Mouse (Mus musculus): ENCODE measurements at regions not wholly inside any gene's neighbourhood (a gene's known extent, or its start where the extent isn't known, plus 50 kb on each side); places are given as distances from the start of the nearest gene placed in this dataset.

GRCm38 (mm10) chr13:16382936-16383511 is 371.4 kb downstream of the Inhba start:
- WGBS = 69% methylated on average over 5 of the region's 5 CpGs
- H3K4me1 ChIP-seq (ENCODE audit: insufficient read depth) = no peaks in the 10 kb centered on the region
- peak; percentile 17 for DNase-seq
- no peak overlapping the region for H3K27ac ChIP-seq (ENCODE audit: low read depth, low read length)
- TF ChIP-seq CTCF (IDR thresholded peaks at IDR 0.05; ENCODE audit: low read depth) = no peak
- H3K9ac ChIP-seq = no peak overlapping the region
- H3K9me3 ChIP-seq (ENCODE audit: low read length) = no peaks in the 10 kb centered on the region
- H3K36me3 ChIP-seq (ENCODE audit: insufficient read depth) = no peaks in the 10 kb centered on the region
- no peak overlapping the region for H3K4me2 ChIP-seq (ENCODE audit: low read depth)
- ATAC-seq = peak; percentile 19; the same call in 1 of the 2 replicates
- H3K4me3 ChIP-seq (ENCODE audit: low read depth, low read length) = no peak overlapping the region
- H3K27me3 ChIP-seq (ENCODE audit: insufficient read depth, low read length) = no peaks in the 10 kb centered on the region

- no peak for DNase-seq
- no peaks in the 10 kb centered on the region for H3K36me3 ChIP-seq (ENCODE audit: insufficient read depth)
- no peak for TF ChIP-seq CTCF (IDR thresholded peaks at IDR 0.05; ENCODE audit: low read depth)
- H3K27ac ChIP-seq (ENCODE audit: low read depth, low read length) = no peak overlapping the region
- 47% methylated on average over 2 of the region's 2 CpGs for WGBS
- H3K9me3 ChIP-seq (ENCODE audit: low read length) = no peaks in the 10 kb centered on the region
- no peaks in the 10 kb centered on the region for H3K27me3 ChIP-seq (ENCODE audit: insufficient read depth, low read length)
- no peak overlapping the region for H3K4me3 ChIP-seq (ENCODE audit: low read depth, low read length)
- no peak overlapping the region for H3K4me2 ChIP-seq (ENCODE audit: low read depth)
- no peaks in the 10 kb centered on the region for H3K4me1 ChIP-seq (ENCODE audit: insufficient read depth)
- no peak for ATAC-seq
- no peak overlapping the region for H3K9ac ChIP-seq
Measured at GRCm38 (mm10) chr13:16416356-16417019, 404.8 kb downstream of the Inhba start.

DNA sequence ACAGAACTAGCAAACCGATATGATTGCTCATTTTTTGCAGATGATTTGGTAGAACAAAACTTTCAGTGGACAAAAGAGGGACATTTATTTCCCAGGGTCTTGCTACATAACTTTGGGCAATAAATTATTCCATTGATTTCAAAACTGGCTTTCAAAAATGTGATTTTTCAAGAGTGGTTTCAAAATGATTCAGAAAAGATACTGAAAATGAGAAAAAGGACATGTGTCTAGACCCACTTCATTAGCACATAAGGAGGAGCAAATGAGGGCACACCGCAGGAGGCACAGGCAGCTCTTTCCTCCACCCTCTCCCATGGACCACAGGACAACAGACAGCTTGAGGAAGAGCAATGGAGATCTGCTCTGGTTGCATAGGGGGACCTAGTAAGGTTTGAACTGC is 412.5 kb downstream of the Inhba start:
- no peak for TF ChIP-seq CTCF (IDR thresholded peaks at IDR 0.05; ENCODE audit: low read depth)
- ATAC-seq (no peak), DNase-seq (no peak)
- Histone ChIP-seq H3K27ac (ENCODE audit: low read depth, low read length) (no peak overlapping the region), H3K4me3 (ENCODE audit: low read depth, low read length) (no peak overlapping the region), H3K27me3 (ENCODE audit: insufficient read depth, low read length) (no peaks in the 10 kb centered on the region), H3K36me3 (ENCODE audit: insufficient read depth) (no peaks in the 10 kb centered on the region), H3K4me2 (ENCODE audit: low read depth) (no peak overlapping the region), H3K9ac (no peak overlapping the region), H3K9me3 (ENCODE audit: low read length) (no peaks in the 10 kb centered on the region), H3K4me1 (ENCODE audit: insufficient read depth) (no peaks in the 10 kb centered on the region)
- WGBS = 85% methylated on average over 2 of the region's 2 CpGs

GRCm38 (mm10) chr13:16435436-16435835 is 423.8 kb downstream of the Inhba start:
- ATAC-seq (peak; percentile 60), DNase-seq (peak; percentile 66)
- Histone ChIP-seq H3K9ac (no peak overlapping the region), H3K27me3 (ENCODE audit: insufficient read depth, low read length) (no peaks in the 10 kb centered on the region), H3K4me1 (ENCODE audit: insufficient read depth) (no peaks in the 10 kb centered on the region), H3K36me3 (ENCODE audit: insufficient read depth) (no peaks in the 10 kb centered on the region), H3K4me3 (ENCODE audit: low read depth, low read length) (no peak overlapping the region), H3K4me2 (ENCODE audit: low read depth) (no peak overlapping the region), H3K9me3 (ENCODE audit: low read length) (no peaks in the 10 kb centered on the region), H3K27ac (ENCODE audit: low read depth, low read length) (no peak overlapping the region)
- TF ChIP-seq CTCF (IDR thresholded peaks at IDR 0.05; ENCODE audit: low read depth) = no peak
- WGBS = 57% methylated on average over 2 of the region's 2 CpGs

DNA sequence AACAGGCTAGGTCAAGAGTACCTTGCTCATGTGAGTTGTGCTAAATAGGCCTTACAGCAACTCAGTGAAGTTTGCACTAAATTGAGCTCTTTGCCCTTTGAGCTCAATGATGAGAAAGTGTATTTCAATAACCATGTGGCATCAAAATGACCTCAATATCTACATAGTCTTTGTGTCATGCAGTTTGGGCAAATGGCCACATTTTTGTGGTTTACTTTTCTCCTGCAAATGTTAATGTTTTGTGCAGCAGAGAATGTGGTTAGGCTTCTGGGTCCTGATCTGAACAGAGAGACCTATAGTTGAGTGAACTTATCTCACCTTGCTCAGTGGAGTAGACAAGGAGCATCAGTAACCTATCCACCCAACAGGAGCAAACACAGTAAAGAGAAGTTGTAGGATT is 441.6 kb downstream of the Inhba start:
- no peak for DNase-seq
- Histone ChIP-seq H3K9me3 (ENCODE audit: low read length) (no peaks in the 10 kb centered on the region), H3K36me3 (ENCODE audit: insufficient read depth) (no peaks in the 10 kb centered on the region), H3K4me3 (ENCODE audit: low read depth, low read length) (no peak overlapping the region), H3K4me2 (ENCODE audit: low read depth) (no peak overlapping the region), H3K4me1 (ENCODE audit: insufficient read depth) (no peaks in the 10 kb centered on the region), H3K9ac (no peak overlapping the region), H3K27me3 (ENCODE audit: insufficient read depth, low read length) (no peaks in the 10 kb centered on the region), H3K27ac (ENCODE audit: low read depth, low read length) (no peak overlapping the region)
- no peak for ATAC-seq
- TF ChIP-seq CTCF (IDR thresholded peaks at IDR 0.05; ENCODE audit: low read depth) = no peak

DNA sequence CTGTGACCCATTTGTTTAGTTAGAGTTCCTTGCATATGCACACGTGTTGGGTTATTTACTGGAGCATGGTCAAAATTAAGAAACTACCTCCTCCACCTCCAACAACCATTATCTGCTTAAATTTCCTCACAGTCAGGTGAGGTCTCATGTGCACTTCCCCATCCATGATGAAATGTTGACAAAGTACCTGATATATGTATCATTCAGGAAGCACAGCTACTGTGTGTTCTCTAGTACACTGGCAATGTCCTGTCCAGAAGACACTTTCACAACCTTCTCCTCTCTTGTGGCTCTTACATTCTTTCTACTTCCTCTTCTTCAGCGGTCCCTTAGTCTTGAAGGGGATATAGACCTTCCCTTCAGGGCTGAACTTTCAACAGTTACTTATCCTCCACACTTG is 448.1 kb downstream of the Inhba start:
- ATAC-seq = no peak
- 83% methylated on average over 2 of the region's 2 CpGs for WGBS
- H3K36me3 ChIP-seq (ENCODE audit: insufficient read depth) = no peaks in the 10 kb centered on the region

DNA sequence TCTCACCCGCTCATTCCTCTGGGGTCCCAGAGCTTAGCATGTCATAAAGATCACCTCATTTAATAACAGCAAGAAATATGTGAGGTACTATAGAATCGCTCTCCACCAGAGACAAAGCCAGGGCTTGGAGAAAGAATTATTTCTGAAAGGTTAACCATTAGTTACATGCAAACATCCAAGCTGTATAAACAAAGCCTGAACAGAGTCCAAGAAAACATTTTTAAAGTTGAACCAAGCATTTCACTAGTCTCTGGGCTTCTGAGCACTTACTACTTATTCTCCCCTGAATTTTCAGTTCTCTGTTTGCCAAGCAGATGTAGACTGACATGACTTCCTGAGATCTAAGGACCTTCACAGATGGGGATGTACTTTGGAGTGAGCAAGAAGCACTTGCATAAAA is 450.0 kb downstream of the Inhba start:
- WGBS = 89% methylated on average over 2 of the region's 2 CpGs
- no peaks in the 10 kb centered on the region for H3K36me3 ChIP-seq (ENCODE audit: insufficient read depth)
- ATAC-seq (no peak), DNase-seq (no peak)
- no peak overlapping the region for H3K27ac ChIP-seq (ENCODE audit: low read depth, low read length)
- H3K4me1 ChIP-seq (ENCODE audit: insufficient read depth) = no peaks in the 10 kb centered on the region
- no peak overlapping the region for H3K4me2 ChIP-seq (ENCODE audit: low read depth)
- H3K27me3 ChIP-seq (ENCODE audit: insufficient read depth, low read length) = no peaks in the 10 kb centered on the region
- no peaks in the 10 kb centered on the region for H3K9me3 ChIP-seq (ENCODE audit: low read length)
- no peak for TF ChIP-seq CTCF (IDR thresholded peaks at IDR 0.05; ENCODE audit: low read depth)
- H3K9ac ChIP-seq = no peak overlapping the region
- H3K4me3 ChIP-seq (ENCODE audit: low read depth, low read length) = no peak overlapping the region

More for the DNA sequence above, 448.1 kb downstream of the Inhba start:
- no peak overlapping the region for H3K9ac ChIP-seq
- no peak overlapping the region for H3K4me3 ChIP-seq (ENCODE audit: low read depth, low read length)
- H3K4me1 ChIP-seq (ENCODE audit: insufficient read depth) = no peaks in the 10 kb centered on the region
- no peak for DNase-seq
- no peak for TF ChIP-seq CTCF (IDR thresholded peaks at IDR 0.05; ENCODE audit: low read depth)
- H3K9me3 ChIP-seq (ENCODE audit: low read length) = no peaks in the 10 kb centered on the region
- no peak overlapping the region for H3K27ac ChIP-seq (ENCODE audit: low read depth, low read length)
- no peak overlapping the region for H3K4me2 ChIP-seq (ENCODE audit: low read depth)
- H3K27me3 ChIP-seq (ENCODE audit: insufficient read depth, low read length) = no peaks in the 10 kb centered on the region
